Mouse (Mus musculus): ENCODE data around the gene Alad.
A peak's percentile ranks its signal among the peaks of the same experiment; 100 is the strongest.

The Alad gene

DNA sequence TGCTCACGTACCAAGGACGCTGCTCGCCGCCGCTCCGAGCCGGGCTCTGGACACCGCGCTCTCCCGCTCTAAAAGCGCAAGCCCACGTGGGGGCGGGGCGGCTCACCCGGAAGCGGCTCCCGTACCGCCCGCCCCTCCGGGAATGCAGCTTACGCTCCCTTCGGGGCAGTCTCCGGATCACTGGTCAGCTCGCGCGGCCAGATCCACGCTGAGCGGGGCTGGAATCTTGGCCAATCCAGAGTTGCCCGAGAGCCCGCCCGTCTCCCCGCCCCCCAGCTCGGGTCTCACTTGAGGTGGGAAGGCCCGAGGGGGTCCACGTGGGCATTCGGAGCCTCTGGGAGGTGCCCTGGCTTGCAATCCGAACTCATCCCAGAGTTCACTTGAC lies at the start of gene Alad:
Gene Alad (minus strand): TSS at position 70 of the 385 bp plus-strand sequence.
- no peak for TF ChIP-seq POU5F1 (IDR thresholded peaks at IDR 0.05; ENCODE audit: borderline replicate concordance, low read length)
- TF ChIP-seq NANOG (IDR thresholded peaks at IDR 0.05; ENCODE audit: borderline replicate concordance, low read length), result no peak
- TF ChIP-seq CTCF (conservative IDR thresholded peaks at IDR 0.05; ENCODE audit: low read length), result no peak
- H3K9me3 ChIP-seq (ENCODE audit: low read length), result peaks cover 6% of the 10 kb centered on the region
- H3K36me3 ChIP-seq (ENCODE audit: insufficient read depth, low read length), result peaks cover 34% of the 10 kb centered on the region

DNA sequence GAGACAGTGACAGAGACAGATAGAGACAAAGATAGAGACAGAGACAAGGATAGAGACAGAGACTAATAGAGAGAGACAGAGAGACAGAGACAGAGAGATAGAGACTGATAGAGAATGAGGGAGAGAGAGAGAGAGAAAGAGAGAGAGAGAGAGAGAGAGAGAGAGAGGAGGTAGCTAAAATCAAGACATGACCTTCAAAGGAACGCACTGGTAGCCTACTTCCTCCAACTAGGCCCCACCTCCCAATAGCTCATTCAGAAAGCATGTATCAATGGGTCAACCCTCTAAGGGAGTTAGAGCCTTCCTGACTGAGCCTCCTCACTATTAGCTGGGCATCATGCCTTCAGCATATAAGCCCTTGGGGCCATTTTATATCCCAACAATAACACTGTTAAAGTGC lies 48.6 kb upstream of the Alad start:
- Histone ChIP-seq H3K36me3 (ENCODE audit: insufficient read depth, low read length) (no peaks in the 10 kb centered on the region), H3K4me1 (replicated peaks; ENCODE audit: low read depth, low read length) (no peaks in the 10 kb centered on the region), H3K9me3 (ENCODE audit: low read length) (no peaks in the 10 kb centered on the region), H3K27me3 (ENCODE audit: insufficient read depth, low read length) (0 out of 2 replicates have a peak, but pooled peaks cover 12% of the 10 kb centered on the region), H3K4me3 (replicated peaks; ENCODE audit: low read length) (no peak overlapping the region)
- TF ChIP-seq CTCF (conservative IDR thresholded peaks at IDR 0.05; ENCODE audit: low read length) (no peak), NANOG (IDR thresholded peaks at IDR 0.05; ENCODE audit: borderline replicate concordance, low read length) (no peak)

More for the DNA sequence above, at the start of gene Alad:
- Histone ChIP-seq H3K4me1 (replicated peaks; ENCODE audit: low read depth, low read length) (peaks cover 35% of the 10 kb centered on the region), H3K4me3 (replicated peaks; ENCODE audit: low read length) (peak within 1 kb of the TSS; percentile 88), H3K27me3 (ENCODE audit: insufficient read depth, low read length) (peaks cover 4% of the 10 kb centered on the region; the same call in 1 of the 2 replicates)

DNA sequence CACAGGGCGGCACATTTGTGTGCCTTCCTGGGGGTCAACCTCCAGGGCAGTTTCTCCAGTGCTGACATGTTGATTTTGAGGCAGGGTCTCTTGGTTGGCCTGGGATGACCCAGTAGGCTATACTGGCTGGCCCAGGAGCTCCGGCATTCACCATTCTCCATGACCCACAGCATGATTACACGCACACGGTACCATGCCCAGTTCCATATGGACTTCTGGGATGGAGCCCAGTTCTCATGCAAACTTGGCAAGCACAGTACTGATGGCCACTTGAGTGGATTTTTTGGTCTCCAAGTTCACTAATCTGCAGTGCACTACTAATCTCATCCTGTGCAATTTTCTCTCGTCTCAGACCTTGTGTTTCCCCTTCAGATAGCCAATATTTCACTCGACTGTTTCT lies 48.0 kb upstream of the Alad start:
- Histone ChIP-seq H3K9me3 (ENCODE audit: low read length) (no peaks in the 10 kb centered on the region), H3K4me3 (replicated peaks; ENCODE audit: low read length) (no peak overlapping the region), H3K4me1 (replicated peaks; ENCODE audit: low read depth, low read length) (no peaks in the 10 kb centered on the region), H3K36me3 (ENCODE audit: insufficient read depth, low read length) (no peaks in the 10 kb centered on the region), H3K27me3 (ENCODE audit: insufficient read depth, low read length) (0 out of 2 replicates have a peak, but pooled peaks cover 12% of the 10 kb centered on the region)
- TF ChIP-seq NANOG (IDR thresholded peaks at IDR 0.05; ENCODE audit: borderline replicate concordance, low read length), result no peak
- TF ChIP-seq CTCF (conservative IDR thresholded peaks at IDR 0.05; ENCODE audit: low read length), result no peak
- no peak for TF ChIP-seq POU5F1 (IDR thresholded peaks at IDR 0.05; ENCODE audit: borderline replicate concordance, low read length)

DNA sequence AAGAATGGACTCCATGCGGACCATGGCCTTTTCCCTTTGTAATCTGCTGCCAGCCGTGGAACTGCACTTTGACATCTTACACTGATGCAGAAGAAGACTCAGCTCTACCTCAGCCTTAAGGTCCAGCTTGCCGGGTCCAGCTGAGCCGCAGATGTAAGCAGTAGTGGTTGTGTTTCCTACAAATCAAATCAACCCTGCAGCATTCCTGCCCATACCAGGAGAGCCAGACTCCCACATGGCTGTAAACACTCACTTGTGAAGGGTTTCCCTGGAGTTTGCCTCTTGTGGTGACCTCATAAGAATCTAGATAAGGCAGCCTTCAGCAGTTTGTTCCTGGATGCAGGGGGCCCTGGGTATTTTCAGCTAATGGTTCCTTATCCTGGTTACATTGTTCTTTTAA lies 46.8 kb upstream of the Alad start:
- TF ChIP-seq NANOG (IDR thresholded peaks at IDR 0.05; ENCODE audit: borderline replicate concordance, low read length) (no peak), CTCF (conservative IDR thresholded peaks at IDR 0.05; ENCODE audit: low read length) (no peak), POU5F1 (IDR thresholded peaks at IDR 0.05; ENCODE audit: borderline replicate concordance, low read length) (no peak)

DNA sequence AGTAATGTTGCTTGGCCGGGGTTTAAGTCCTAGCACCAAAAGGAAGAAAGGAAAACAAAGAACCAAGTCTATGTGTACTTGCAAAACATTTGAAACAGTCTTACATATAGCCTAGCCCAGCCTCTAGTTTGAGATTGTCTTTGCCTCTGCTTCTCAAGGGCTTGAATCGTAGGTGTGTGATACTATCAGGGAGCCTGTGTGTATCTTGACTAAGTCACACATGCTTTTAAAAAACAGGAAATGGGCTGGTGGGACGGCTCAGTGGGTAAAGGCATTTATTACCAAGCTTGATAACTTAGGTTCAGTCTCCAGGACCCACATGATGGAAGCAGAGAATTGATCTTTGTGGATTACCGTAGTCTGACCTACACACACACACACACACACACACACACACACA lies 42.3 kb upstream of the Alad start:
- 0 out of 2 replicates have a peak, but pooled peaks cover 8% of the 10 kb centered on the region for H3K27me3 ChIP-seq (ENCODE audit: insufficient read depth, low read length)
- no peaks in the 10 kb centered on the region for H3K4me1 ChIP-seq (replicated peaks; ENCODE audit: low read depth, low read length)
- no peak for TF ChIP-seq CTCF (conservative IDR thresholded peaks at IDR 0.05; ENCODE audit: low read length)
- H3K4me3 ChIP-seq (replicated peaks; ENCODE audit: low read length), result no peak overlapping the region
- no peaks in the 10 kb centered on the region for H3K36me3 ChIP-seq (ENCODE audit: insufficient read depth, low read length)
- H3K9me3 ChIP-seq (ENCODE audit: low read length), result no peaks in the 10 kb centered on the region

More for the DNA sequence above, 46.8 kb upstream of the Alad start:
- Histone ChIP-seq H3K27me3 (ENCODE audit: insufficient read depth, low read length) (0 out of 2 replicates have a peak, but pooled peaks cover 12% of the 10 kb centered on the region), H3K36me3 (ENCODE audit: insufficient read depth, low read length) (no peaks in the 10 kb centered on the region), H3K4me3 (replicated peaks; ENCODE audit: low read length) (no peak overlapping the region), H3K9me3 (ENCODE audit: low read length) (no peaks in the 10 kb centered on the region), H3K4me1 (replicated peaks; ENCODE audit: low read depth, low read length) (no peaks in the 10 kb centered on the region)

DNA sequence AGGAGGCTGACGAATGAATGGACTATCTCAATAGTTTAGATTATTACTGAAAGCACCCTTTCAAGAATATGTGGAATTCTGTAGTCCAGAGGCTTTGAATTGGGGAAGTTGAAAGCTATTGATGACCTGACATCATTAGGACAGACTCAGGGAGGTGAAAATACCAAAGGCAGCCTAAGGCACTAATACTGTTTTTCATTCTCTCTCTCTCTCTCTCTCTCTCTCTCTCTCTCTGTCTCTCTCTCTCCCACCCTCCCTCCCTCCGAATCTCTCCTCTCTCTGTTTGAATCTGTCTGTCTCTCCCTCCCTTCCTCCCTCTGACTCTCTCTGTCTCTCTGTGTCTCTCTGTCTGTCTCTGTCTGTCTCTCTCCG lies 41.9 kb upstream of the Alad start:
- TF ChIP-seq NANOG (IDR thresholded peaks at IDR 0.05; ENCODE audit: borderline replicate concordance, low read length), result no peak
- no peak for TF ChIP-seq CTCF (conservative IDR thresholded peaks at IDR 0.05; ENCODE audit: low read length)
- no peak for TF ChIP-seq POU5F1 (IDR thresholded peaks at IDR 0.05; ENCODE audit: borderline replicate concordance, low read length)
- Histone ChIP-seq H3K4me3 (replicated peaks; ENCODE audit: low read length) (no peak overlapping the region), H3K9me3 (ENCODE audit: low read length) (no peaks in the 10 kb centered on the region), H3K4me1 (replicated peaks; ENCODE audit: low read depth, low read length) (no peaks in the 10 kb centered on the region), H3K36me3 (ENCODE audit: insufficient read depth, low read length) (no peaks in the 10 kb centered on the region), H3K27me3 (ENCODE audit: insufficient read depth, low read length) (0 out of 2 replicates have a peak, but pooled peaks cover 8% of the 10 kb centered on the region)

DNA sequence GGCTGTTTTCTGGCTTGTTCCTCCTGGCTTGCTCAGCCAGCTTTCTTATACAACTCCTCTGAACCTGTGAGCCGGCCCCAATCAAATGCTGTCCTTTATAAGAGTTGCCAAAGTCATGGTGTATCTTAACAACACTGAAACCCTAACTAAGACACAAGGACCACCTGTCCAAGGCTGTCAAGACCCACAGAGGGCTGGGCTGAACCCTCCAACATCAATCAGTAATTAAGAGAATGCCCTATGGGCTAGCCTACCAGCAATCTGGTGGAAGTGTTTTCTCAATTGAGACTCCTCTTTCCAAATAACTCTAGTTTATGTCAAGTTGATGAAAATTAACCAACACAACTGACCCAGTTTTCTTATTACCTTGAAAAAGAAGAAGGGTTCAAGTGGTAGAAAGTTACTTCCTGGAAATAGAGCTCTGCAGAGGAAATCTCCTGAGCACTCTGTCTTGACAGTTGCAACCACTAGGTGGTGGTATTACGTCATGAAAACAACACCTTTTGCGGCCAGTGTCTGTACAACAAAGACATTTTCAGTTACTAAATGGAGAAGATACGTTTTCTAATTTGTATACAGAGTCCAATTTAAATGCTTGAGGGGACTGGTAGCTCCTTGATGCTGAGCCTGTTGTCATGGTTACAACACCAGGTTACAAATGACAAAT lies 41.4 kb upstream of the Alad start:
- no peak overlapping the region for H3K4me3 ChIP-seq (replicated peaks; ENCODE audit: low read length)
- H3K9me3 ChIP-seq (ENCODE audit: low read length), result no peaks in the 10 kb centered on the region
- TF ChIP-seq CTCF (conservative IDR thresholded peaks at IDR 0.05; ENCODE audit: low read length) (peak; percentile 69), NANOG (IDR thresholded peaks at IDR 0.05; ENCODE audit: borderline replicate concordance, low read length) (no peak), POU5F1 (IDR thresholded peaks at IDR 0.05; ENCODE audit: borderline replicate concordance, low read length) (no peak)
- no peaks in the 10 kb centered on the region for H3K36me3 ChIP-seq (ENCODE audit: insufficient read depth, low read length)
- H3K4me1 ChIP-seq (replicated peaks; ENCODE audit: low read depth, low read length), result no peaks in the 10 kb centered on the region
- H3K27me3 ChIP-seq (ENCODE audit: insufficient read depth, low read length), result 0 out of 2 replicates have a peak, but pooled peaks cover 8% of the 10 kb centered on the region

DNA sequence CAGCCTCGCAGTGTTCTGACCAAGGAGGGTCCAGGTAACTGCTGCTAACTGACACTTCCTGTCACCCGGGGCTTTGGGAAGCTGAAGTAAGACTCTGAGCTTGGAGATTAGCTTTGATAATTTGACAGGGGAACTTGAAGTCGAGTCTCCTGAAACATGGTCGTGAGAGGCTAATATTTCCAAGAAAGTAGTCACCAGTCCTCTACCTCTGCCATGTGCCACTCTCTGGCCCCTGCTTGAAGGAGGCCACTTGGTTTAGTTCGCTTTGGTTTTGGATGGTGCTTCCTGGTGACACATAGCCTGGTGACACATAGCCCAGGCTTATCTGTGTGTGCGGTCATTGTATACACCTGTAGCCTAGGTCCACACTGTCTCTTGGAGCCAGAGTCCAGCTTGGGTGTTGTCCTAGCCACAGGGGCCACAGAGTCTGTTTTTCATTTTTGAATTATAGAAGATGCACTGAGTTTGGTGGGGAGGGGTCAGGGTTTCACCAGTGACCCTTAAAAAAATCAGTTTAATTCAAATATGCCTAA lies 40.1 kb upstream of the Alad start, which contains the start of gene Rgs3:
Gene Rgs3 (plus strand): TSS at position 51 of the 533 bp plus-strand sequence.
- TF ChIP-seq POU5F1 (IDR thresholded peaks at IDR 0.05; ENCODE audit: borderline replicate concordance, low read length) (no peak), CTCF (conservative IDR thresholded peaks at IDR 0.05; ENCODE audit: low read length) (no peak), NANOG (IDR thresholded peaks at IDR 0.05; ENCODE audit: borderline replicate concordance, low read length) (no peak)
- no peaks in the 10 kb centered on the region for H3K4me1 ChIP-seq (replicated peaks; ENCODE audit: low read depth, low read length)

More for the DNA sequence above, 40.1 kb upstream of the Alad start, which contains the start of gene Rgs3:
- Histone ChIP-seq H3K36me3 (ENCODE audit: insufficient read depth, low read length) (no peaks in the 10 kb centered on the region), H3K27me3 (ENCODE audit: insufficient read depth, low read length) (0 out of 2 replicates have a peak, but pooled peaks cover 6% of the 10 kb centered on the region), H3K4me3 (replicated peaks; ENCODE audit: low read length) (no peak within 1 kb of the TSS), H3K9me3 (ENCODE audit: low read length) (no peaks in the 10 kb centered on the region)
